Mouse (Mus musculus): ENCODE measurements around the gene Rpl36a-ps1. TPM values are rescaled to one million over a fixed set of nuclear protein-coding genes. Genes with fewer than 3 reads are reported as not detected.

The Rpl36a-ps1 gene
- polyA plus RNA-seq, 1 experiment from 2014 or later: 1.6 TPM

GRCm38 (mm10) chr14:99019136-99019808 lies 25.2 kb upstream of the Rpl36a-ps1 start:
- Histone ChIP-seq H3K9ac (no peak overlapping the region), H3K4me1 (no peaks in the 10 kb centered on the region), H3K36me3 (no peaks in the 10 kb centered on the region), H3K4me2 (no peak overlapping the region), H3K4me3 (no peak overlapping the region), H3K27ac (no peak overlapping the region), H3K9me3 (no peaks in the 10 kb centered on the region), H3K27me3 (no peaks in the 10 kb centered on the region)
- 60% methylated on average over 10 of the region's 10 CpGs for WGBS
- no peak for ATAC-seq (ENCODE audit: insufficient number of reproducible peaks, insufficient read depth, low FRiP score, low TSS enrichment, low read depth)

GRCm38 (mm10) chr14:99018691-99019090 lies 24.6 kb upstream of the Rpl36a-ps1 start:
- Histone ChIP-seq H3K9ac (no peak overlapping the region), H3K27ac (no peak overlapping the region), H3K27me3 (no peaks in the 10 kb centered on the region), H3K9me3 (no peaks in the 10 kb centered on the region), H3K4me1 (no peaks in the 10 kb centered on the region), H3K4me3 (no peak overlapping the region), H3K36me3 (no peaks in the 10 kb centered on the region), H3K4me2 (no peak overlapping the region)
- ATAC-seq (ENCODE audit: insufficient number of reproducible peaks, insufficient read depth, low FRiP score, low TSS enrichment, low read depth): no peak
- 80% methylated on average over 7 of the region's 7 CpGs for WGBS

GRCm38 (mm10) chr14:99010920-99011313 lies 16.8 kb upstream of the Rpl36a-ps1 start:
- H3K9ac ChIP-seq: no peak overlapping the region
- no peak overlapping the region for H3K27ac ChIP-seq
- H3K4me1 ChIP-seq: no peaks in the 10 kb centered on the region
- no peaks in the 10 kb centered on the region for H3K27me3 ChIP-seq
- 40% methylated on average over 2 of the region's 2 CpGs for WGBS
- no peaks in the 10 kb centered on the region for H3K9me3 ChIP-seq
- no peak overlapping the region for H3K4me3 ChIP-seq
- no peak overlapping the region for H3K4me2 ChIP-seq
- no peak for ATAC-seq (ENCODE audit: insufficient number of reproducible peaks, insufficient read depth, low FRiP score, low TSS enrichment, low read depth)
- no peaks in the 10 kb centered on the region for H3K36me3 ChIP-seq

- H3K4me3 ChIP-seq: no peak overlapping the region
- no peak overlapping the region for H3K9ac ChIP-seq
- no peak for ATAC-seq (ENCODE audit: insufficient number of reproducible peaks, insufficient read depth, low FRiP score, low TSS enrichment, low read depth)
- H3K4me2 ChIP-seq: no peak overlapping the region
- no peaks in the 10 kb centered on the region for H3K9me3 ChIP-seq
- H3K27ac ChIP-seq: no peak overlapping the region
- WGBS: 68% methylated on average over 8 of the region's 8 CpGs
- H3K27me3 ChIP-seq: no peaks in the 10 kb centered on the region
- H3K4me1 ChIP-seq: no peaks in the 10 kb centered on the region
- H3K36me3 ChIP-seq: no peaks in the 10 kb centered on the region
Observed at GRCm38 (mm10) chr14:99010224-99010919, 16.3 kb upstream of the Rpl36a-ps1 start.

GRCm38 (mm10) chr14:98992482-98992881 lies 1.6 kb downstream of the Rpl36a-ps1 start:
- Histone ChIP-seq H3K36me3 (no peaks in the 10 kb centered on the region), H3K9ac (no peak overlapping the region), H3K27me3 (no peaks in the 10 kb centered on the region), H3K27ac (no peak overlapping the region), H3K4me1 (no peaks in the 10 kb centered on the region), H3K9me3 (no peaks in the 10 kb centered on the region), H3K4me2 (no peak overlapping the region), H3K4me3 (no peak overlapping the region)
- 75% methylated on average over 2 of the region's 2 CpGs for WGBS
- ATAC-seq (ENCODE audit: insufficient number of reproducible peaks, insufficient read depth, low FRiP score, low TSS enrichment, low read depth): no peak

GRCm38 (mm10) chr14:98990636-98991035 lies 3.5 kb downstream of the Rpl36a-ps1 start:
- H3K4me3 ChIP-seq: no peak overlapping the region
- H3K9ac ChIP-seq: no peak overlapping the region
- H3K4me2 ChIP-seq: no peak overlapping the region
- 41% methylated on average over 3 of the region's 3 CpGs for WGBS
- H3K4me1 ChIP-seq: no peaks in the 10 kb centered on the region
- no peaks in the 10 kb centered on the region for H3K27me3 ChIP-seq
- H3K9me3 ChIP-seq: no peaks in the 10 kb centered on the region
- no peaks in the 10 kb centered on the region for H3K36me3 ChIP-seq
- H3K27ac ChIP-seq: no peak overlapping the region
- no peak for ATAC-seq (ENCODE audit: insufficient number of reproducible peaks, insufficient read depth, low FRiP score, low TSS enrichment, low read depth)

GRCm38 (mm10) chr14:98989818-98990217 lies 4.3 kb downstream of the Rpl36a-ps1 start:
- H3K27ac ChIP-seq: no peak overlapping the region
- no peak overlapping the region for H3K4me3 ChIP-seq
- H3K36me3 ChIP-seq: no peaks in the 10 kb centered on the region
- no peak overlapping the region for H3K4me2 ChIP-seq
- ATAC-seq (ENCODE audit: insufficient number of reproducible peaks, insufficient read depth, low FRiP score, low TSS enrichment, low read depth): no peak
- no peaks in the 10 kb centered on the region for H3K27me3 ChIP-seq
- no peaks in the 10 kb centered on the region for H3K4me1 ChIP-seq
- no peaks in the 10 kb centered on the region for H3K9me3 ChIP-seq
- no peak overlapping the region for H3K9ac ChIP-seq
- 28% methylated on average over 3 of the region's 3 CpGs for WGBS

GRCm38 (mm10) chr14:98971921-98972320 lies 22.2 kb downstream of the Rpl36a-ps1 start:
- Histone ChIP-seq H3K4me3 (no peak overlapping the region), H3K9me3 (no peaks in the 10 kb centered on the region), H3K36me3 (no peaks in the 10 kb centered on the region), H3K9ac (no peak overlapping the region), H3K4me2 (no peak overlapping the region), H3K27me3 (no peaks in the 10 kb centered on the region), H3K27ac (no peak overlapping the region), H3K4me1 (0 out of 2 replicates have a peak, but pooled peaks cover 3% of the 10 kb centered on the region)
- 30% methylated on average over 4 of the region's 4 CpGs for WGBS
- no peak for ATAC-seq (ENCODE audit: insufficient number of reproducible peaks, insufficient read depth, low FRiP score, low TSS enrichment, low read depth)

GRCm38 (mm10) chr14:98958978-98959658 lies 35.0 kb downstream of the Rpl36a-ps1 start:
- H3K4me1 ChIP-seq: no peaks in the 10 kb centered on the region
- no peak overlapping the region for H3K4me3 ChIP-seq
- WGBS: 73% methylated on average over 17 of the region's 17 CpGs
- H3K4me2 ChIP-seq: no peak overlapping the region
- H3K27ac ChIP-seq: no peak overlapping the region
- no peaks in the 10 kb centered on the region for H3K27me3 ChIP-seq
- ATAC-seq (ENCODE audit: insufficient number of reproducible peaks, insufficient read depth, low FRiP score, low TSS enrichment, low read depth): no peak
- no peaks in the 10 kb centered on the region for H3K9me3 ChIP-seq
- H3K9ac ChIP-seq: no peak overlapping the region
- H3K36me3 ChIP-seq: no peaks in the 10 kb centered on the region

GRCm38 (mm10) chr14:98956788-98957187 lies 37.3 kb downstream of the Rpl36a-ps1 start:
- no peak overlapping the region for H3K4me3 ChIP-seq
- no peak overlapping the region for H3K4me2 ChIP-seq
- H3K4me1 ChIP-seq: no peaks in the 10 kb centered on the region
- no peaks in the 10 kb centered on the region for H3K9me3 ChIP-seq
- H3K36me3 ChIP-seq: no peaks in the 10 kb centered on the region
- no peak overlapping the region for H3K27ac ChIP-seq
- WGBS: 88% methylated on average over 9 of the region's 9 CpGs
- ATAC-seq (ENCODE audit: insufficient number of reproducible peaks, insufficient read depth, low FRiP score, low TSS enrichment, low read depth): no peak
- H3K27me3 ChIP-seq: no peaks in the 10 kb centered on the region
- no peak overlapping the region for H3K9ac ChIP-seq

- H3K27me3 ChIP-seq: no peaks in the 10 kb centered on the region
- no peak overlapping the region for H3K9ac ChIP-seq
- ATAC-seq (ENCODE audit: insufficient number of reproducible peaks, insufficient read depth, low FRiP score, low TSS enrichment, low read depth): no peak
- no peak overlapping the region for H3K4me2 ChIP-seq
- H3K4me1 ChIP-seq: no peaks in the 10 kb centered on the region
- 87% methylated on average over 7 of the region's 7 CpGs for WGBS
- H3K9me3 ChIP-seq: no peaks in the 10 kb centered on the region
- no peaks in the 10 kb centered on the region for H3K36me3 ChIP-seq
- no peak overlapping the region for H3K27ac ChIP-seq
- H3K4me3 ChIP-seq: no peak overlapping the region
Observed at GRCm38 (mm10) chr14:98952441-98952840, 41.7 kb downstream of the Rpl36a-ps1 start.
